Comparison of ENCODE assay signal across 8 mouse cellular contexts in the genomic region with DNA sequence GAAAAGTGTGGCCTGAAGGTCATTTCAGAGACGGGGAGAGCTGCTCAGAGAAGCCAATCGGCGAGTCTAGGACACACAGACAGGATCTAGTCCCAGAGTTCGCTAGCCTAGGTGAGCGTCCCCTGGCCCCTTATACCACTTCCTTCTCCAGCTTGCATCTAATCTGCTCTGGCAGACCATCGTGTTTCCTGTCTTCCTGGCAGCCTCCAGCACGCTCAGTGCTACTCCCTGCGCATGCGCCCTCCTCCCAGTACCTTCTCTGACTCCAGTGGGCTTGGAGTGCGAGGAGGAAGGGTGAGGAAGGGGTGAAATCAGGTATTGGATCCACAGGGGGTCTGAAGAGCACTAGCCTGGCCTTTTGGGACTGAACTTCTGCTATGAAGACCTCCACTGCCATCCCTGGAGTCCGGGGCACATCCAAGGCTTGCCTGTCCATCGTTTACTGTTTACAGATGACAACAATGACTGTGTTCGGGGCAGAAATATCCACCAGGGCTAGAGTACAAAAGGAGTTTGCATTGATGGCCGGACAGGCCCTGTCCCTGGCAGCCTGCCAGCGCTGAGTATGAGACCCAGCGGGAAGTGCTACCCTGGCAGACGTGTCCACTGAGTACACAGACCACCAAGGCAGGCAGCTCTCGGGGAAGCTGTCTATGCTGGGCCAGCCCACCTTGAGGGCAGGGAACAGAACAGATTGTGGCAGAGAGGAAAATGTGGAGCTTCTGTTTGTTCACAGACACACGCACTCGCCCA. TPM values are rescaled to one million over a fixed set of nuclear protein-coding genes. Genes with fewer than 3 reads are reported as not detected.
DNase-seq lines count a peak whose midpoint lies in the region; ATAC-seq lines count a peak whose summit lies in the region.

No protein-coding gene starts in this region.

- H3K36me3 ChIP-seq in hindbrain, embryonic 12.5 days: no peaks in the 10 kb centered on the region
- no peaks in the 10 kb centered on the region for H3K36me3 ChIP-seq in hindbrain, embryonic 10.5 days
- H3K36me3 ChIP-seq in liver, embryonic 13.5 days: no peaks in the 10 kb centered on the region

- H3K27me3 ChIP-seq in hindbrain, embryonic 12.5 days: 0 out of 2 replicates have a peak, but pooled peaks cover 3% of the 10 kb centered on the region
- H3K27me3 ChIP-seq in hindbrain, embryonic 10.5 days (ENCODE audit: insufficient read depth, poor library complexity, severe bottlenecking): no peaks in the 10 kb centered on the region
- H3K27me3 ChIP-seq in liver, embryonic 13.5 days: no peaks in the 10 kb centered on the region

- H3K27ac ChIP-seq in hindbrain, embryonic 12.5 days: no peak overlapping the region
- no peak overlapping the region for H3K27ac ChIP-seq in hindbrain, embryonic 10.5 days
- H3K27ac ChIP-seq in liver, embryonic 13.5 days: peak overlapping the region; percentile 21; the same call in 1 of the 2 replicates

- 63% methylated on average over 20 of the region's 20 CpGs for WGBS in hindbrain, embryonic 12.5 days
- 77% methylated on average over 20 of the region's 20 CpGs for WGBS in hindbrain, embryonic 10.5 days
- 26% methylated on average over 20 of the region's 20 CpGs for WGBS in liver, embryonic 13.5 days (ENCODE audit: insufficient replicate concordance)

- no peak overlapping the region for H3K4me2 ChIP-seq in hindbrain, embryonic 12.5 days (replicated peaks)
- H3K4me2 ChIP-seq in liver, embryonic 13.5 days: peak overlapping the region; percentile 43

- no peaks in the 10 kb centered on the region for H3K9me3 ChIP-seq in hindbrain, embryonic 12.5 days (replicated peaks)
- H3K9me3 ChIP-seq in hindbrain, embryonic 10.5 days: no peaks in the 10 kb centered on the region
- H3K9me3 ChIP-seq in liver, embryonic 13.5 days (replicated peaks): no peaks in the 10 kb centered on the region

- H3K4me3 ChIP-seq in hindbrain, embryonic 12.5 days: no peak overlapping the region
- H3K4me3 ChIP-seq in hindbrain, embryonic 10.5 days: no peak overlapping the region
- 0 out of 2 replicates have a peak overlapping the region, but pooled peaks have one; percentile 1 for H3K4me3 ChIP-seq in liver, embryonic 13.5 days (replicated peaks)

- ATAC-seq in hindbrain, embryonic 12.5 days (ENCODE audit: low FRiP score): peak; percentile 57
- peak; percentile 85 to 88 for ATAC-seq in hematopoietic stem cell, adult 5-6 weeks (replicated peaks in 1 of 2; ENCODE audit: insufficient read depth in 1 of 2, low FRiP score in 2 of 2, low TSS enrichment in 1 of 2, low read depth in 1 of 2, poor library complexity in 2 of 2, severe bottlenecking in 2 of 2)
- peak; percentile 71 for ATAC-seq in liver, embryonic 13.5 days (ENCODE audit: low read depth)
- 0 out of 2 replicates have a peak, but pooled peaks have one; percentile 30 for ATAC-seq in monocyte, adult 5-6 weeks (replicated peaks; ENCODE audit: insufficient number of reproducible peaks, low FRiP score, low TSS enrichment, poor library complexity, severe bottlenecking)

- no peak for DNase-seq in hindbrain, embryonic 10.5 days (ENCODE audit: low spot score)
- DNase-seq in cerebellum, postnatal 25 days: peak; percentile 55 to 76
- DNase-seq in liver, embryonic 13.5 days: peak; percentile 18
- no peak for DNase-seq in embryo, embryonic 10.5 days (ENCODE audit: low spot score)
- no peak for DNase-seq in right cerebral cortex, adult 18-20 months

- no peak overlapping the region for H3K9ac ChIP-seq in hindbrain, embryonic 12.5 days
- H3K9ac ChIP-seq in liver, embryonic 13.5 days: no peak overlapping the region

- peaks cover 13% of the 10 kb centered on the region for H3K4me1 ChIP-seq in hindbrain, embryonic 12.5 days
- peaks cover 30% of the 10 kb centered on the region; the same call in 1 of the 2 replicates for H3K4me1 ChIP-seq in hindbrain, embryonic 10.5 days (replicated peaks)
- H3K4me1 ChIP-seq in liver, embryonic 13.5 days (replicated peaks): peaks cover 30% of the 10 kb centered on the region

RNA-seq across cellular contexts. Expression of gene Cdh5, which starts 1.9 kb away (rescaled TPM):
- polyA plus RNA-seq in hindbrain, embryonic 12.5 days (2016; fragmentation: Nextera tagmentation; extraction: Ambion mirVana): 16.2 and 20.6 TPM in 2 replicates
- polyA plus RNA-seq in hindbrain, embryonic 10.5 days (2016; fragmentation: Nextera tagmentation; extraction: Ambion mirVana): 13.2 and 14.6 TPM in 2 replicates
- not detected in 2 replicates for total RNA-seq in hematopoietic stem cell, adult 5-6 weeks (2017)
- polyA plus RNA-seq in liver, embryonic 13.5 days (2015; fragmentation: Nextera tagmentation; extraction: Ambion mirVana): 6.0 and 8.0 TPM in 2 replicates
- total RNA-seq in monocyte, adult 5-6 weeks (2017): not detected in 3 replicates

Comparison
In these comparisons a context has a peak if more than half of its experiments do, and no peak if none do; other contexts are left out.
1. ATAC-seq: peak in every context shown above with its lines; median percentile 86 in hematopoietic stem cell, adult 5-6 weeks; 71 in liver, embryonic 13.5 days; 57 in hindbrain, embryonic 12.5 days; 30 in monocyte, adult 5-6 weeks.
2. DNase-seq: peak in cerebellum, postnatal 25 days (2 of 2) and liver, embryonic 13.5 days (single experiment); none in hindbrain, embryonic 10.5 days (single experiment), embryo, embryonic 10.5 days (single experiment) and right cerebral cortex, adult 18-20 months (single experiment).